Mouse (Mus musculus) ES-E14 (cell line): Measurements from ENCODE around the gene Dohh. TPM values are rescaled to one million over a fixed set of nuclear protein-coding genes. Genes with fewer than 3 reads are reported as not detected.

Experiments
- DNase-seq: peaks from one replicate; pipeline ENCODE4 v3.0.0-alpha.2; 2013; ENCODE audit warnings: low read depth, low spot score
- H3K27ac ChIP-seq: 2 replicates; pipeline ENCODE4 v1.5.1; 2012; ENCODE audit warnings: low read depth, mild to moderate bottlenecking, low read length, moderate library complexity, mixed read lengths; ENCODE audit not compliant: poor library complexity, insufficient read depth, severe bottlenecking
- H3K36me3 ChIP-seq: 2 replicates; pipeline ENCODE4 v1.6.1; 2012; ENCODE audit warnings: mild to moderate bottlenecking, low read length, moderate library complexity, mixed read lengths; ENCODE audit not compliant: control insufficient read depth, poor library complexity, insufficient read depth, severe bottlenecking
- H3K4me1 ChIP-seq, 2 experiments: fragments of 150-350 bp in 1 of 2; sonication (generic) in 1 of 2; 2 replicates each; pipeline ENCODE4 v1.6.1; 2012; ENCODE audit warnings: low read length in 2 of 2, mild to moderate bottlenecking in 1 of 2, mixed read lengths in 1 of 2; ENCODE audit not compliant: control insufficient read depth in 2 of 2, insufficient read depth in 2 of 2, poor library complexity in 1 of 2
- H3K4me3 ChIP-seq, 2 experiments: fragments of 150-350 bp in 1 of 2; sonication (generic) in 1 of 2; 2 replicates each; pipeline ENCODE4 v1.5.1; 2012; ENCODE audit warnings: low read length in 2 of 2, low read depth in 1 of 2, mild to moderate bottlenecking in 1 of 2, mixed read lengths in 1 of 2; ENCODE audit not compliant: insufficient read depth in 1 of 2, poor library complexity in 1 of 2, severe bottlenecking in 1 of 2
- H3K9ac ChIP-seq: 2 replicates; pipeline ENCODE4 v1.6.1; 2012; ENCODE audit warnings: low read depth, mild to moderate bottlenecking, low read length, mixed read lengths; ENCODE audit not compliant: poor library complexity, insufficient read depth, severe bottlenecking
- H3K9me3 ChIP-seq: fragments of 150-350 bp; sonication (generic); 2 replicates; pipeline ENCODE4 v1.6.1; 2012; ENCODE audit warnings: low read depth, mild to moderate bottlenecking, low read length; ENCODE audit not compliant: control insufficient read depth, insufficient read depth
- CHD2 ChIP-seq: IDR thresholded peaks from 2 replicates; pipeline ENCODE4 v1.6.1; 2014; ENCODE audit warnings: mild to moderate bottlenecking, low read depth, low read length, inconsistent platforms
- HCFC1 ChIP-seq: IDR thresholded peaks from 2 replicates; pipeline ENCODE4 v1.6.1; 2012; ENCODE audit warnings: low read length, inconsistent platforms, borderline replicate concordance; ENCODE audit not compliant: insufficient read depth
- MAFK ChIP-seq: IDR thresholded peaks from 2 replicates; pipeline ENCODE4 v1.6.1; 2014; ENCODE audit warnings: mild to moderate bottlenecking, low read depth, low read length, inconsistent platforms; ENCODE audit not compliant: insufficient read depth
- ZC3H11A ChIP-seq: IDR thresholded peaks from 2 replicates; pipeline ENCODE4 v1.6.1; 2012; ENCODE audit warnings: low read depth, mild to moderate bottlenecking, inconsistent platforms, low read length, borderline replicate concordance
- ZNF384 ChIP-seq: IDR thresholded peaks from 2 replicates; pipeline ENCODE4 v1.6.1; 2012; ENCODE audit warnings: low read depth, low read length, inconsistent platforms
- in situ Hi-C, 2 experiments: fragments of 600-800 bp; cut with MboI; formaldehyde crosslinking; loops; one replicate each; pipeline ENCODE4 v1.15.1; 2025; ENCODE audit warnings: low sequenced_read_pairs in 2 of 2, inconsistent platforms in 1 of 2; ENCODE audit not compliant: unreplicated experiment in 2 of 2
- total RNA-seq: library from RNA; depleted of rRNA; stranded (reverse); fragments of 300-350 nt; gene quantifications from 2 replicates; pipeline ENCODE4 v1.2.3, GENCODE M21; 2012

Gene Dohh
- total RNA-seq, 1 experiment: 168 TPM

DNA sequence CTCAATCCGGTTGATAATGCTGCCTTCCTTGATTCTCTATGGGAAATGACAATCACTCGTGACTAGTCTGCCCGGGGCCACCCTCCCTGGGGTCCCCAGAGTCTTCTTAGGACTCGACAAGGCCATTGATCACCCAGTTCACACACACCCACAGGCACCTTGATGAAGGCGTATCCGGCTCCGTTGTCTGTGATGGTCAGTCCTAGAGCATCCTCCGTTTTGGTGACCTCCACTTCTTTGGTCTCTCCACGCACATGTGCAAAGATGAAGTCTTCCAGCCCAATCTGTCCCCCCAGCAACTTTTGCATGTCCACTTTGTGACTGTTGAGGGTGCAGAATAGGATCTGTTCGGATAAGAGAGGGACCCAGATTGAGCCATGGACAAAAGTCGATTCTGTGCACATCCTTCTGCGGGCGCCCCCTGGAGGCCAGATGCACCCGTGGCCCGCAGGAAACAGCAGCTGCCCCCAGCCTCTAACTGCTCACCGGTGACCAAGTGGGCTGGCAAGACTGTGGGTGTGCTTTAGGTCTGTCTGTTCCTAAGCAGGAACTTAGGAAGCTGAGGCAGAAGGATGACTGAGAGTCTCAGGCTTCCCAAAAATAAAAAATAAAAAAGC, 42.8 kb upstream of the Dohh start:
- TF ChIP-seq ZC3H11A: no peak
- TF ChIP-seq ZNF384: no peak
- no peak for TF ChIP-seq CHD2
- no peak for TF ChIP-seq MAFK
- no peak for TF ChIP-seq HCFC1
- Histone ChIP-seq H3K27ac (peak overlapping the region; percentile 26; the same call in 1 of the 2 replicates), H3K36me3 (no peaks in the 10 kb centered on the region), H3K4me3 (no peak overlapping the region), H3K9ac (no peak overlapping the region), H3K9me3 (no peaks in the 10 kb centered on the region), H3K4me1 (peaks cover 0 to 18% of the 10 kb centered on the region in 2 experiments; a peak in 2 of 4 replicates)
- in situ Hi-C loops: no loop called here
- no peak for DNase-seq

- Histone ChIP-seq H3K27ac (no peak within 1 kb of the TSS), H3K9ac (peak within 1 kb of the TSS; percentile 42), H3K4me1 (peaks cover 0 to 16% of the 10 kb centered on the region in 2 experiments; a peak in 2 of 4 replicates), H3K36me3 (no peaks in the 10 kb centered on the region), H3K4me3 (peak within 1 kb of the TSS; percentile 31 to 64; a peak in 3 of 4 replicates), H3K9me3 (no peaks in the 10 kb centered on the region)
- no peak for DNase-seq
- TF ChIP-seq HCFC1 (no peak), ZC3H11A (no peak), MAFK (no peak), ZNF384 (no peak), CHD2 (no peak)
- in situ Hi-C loops: no loop called here
These were observed 41.3 kb upstream of the Dohh start, which contains the start of gene Gipc3 for GRCm38 (mm10) chr10:81342686-81343505. Gene Gipc3, minus strand, starts transcription at chr10:81343266.

DNA sequence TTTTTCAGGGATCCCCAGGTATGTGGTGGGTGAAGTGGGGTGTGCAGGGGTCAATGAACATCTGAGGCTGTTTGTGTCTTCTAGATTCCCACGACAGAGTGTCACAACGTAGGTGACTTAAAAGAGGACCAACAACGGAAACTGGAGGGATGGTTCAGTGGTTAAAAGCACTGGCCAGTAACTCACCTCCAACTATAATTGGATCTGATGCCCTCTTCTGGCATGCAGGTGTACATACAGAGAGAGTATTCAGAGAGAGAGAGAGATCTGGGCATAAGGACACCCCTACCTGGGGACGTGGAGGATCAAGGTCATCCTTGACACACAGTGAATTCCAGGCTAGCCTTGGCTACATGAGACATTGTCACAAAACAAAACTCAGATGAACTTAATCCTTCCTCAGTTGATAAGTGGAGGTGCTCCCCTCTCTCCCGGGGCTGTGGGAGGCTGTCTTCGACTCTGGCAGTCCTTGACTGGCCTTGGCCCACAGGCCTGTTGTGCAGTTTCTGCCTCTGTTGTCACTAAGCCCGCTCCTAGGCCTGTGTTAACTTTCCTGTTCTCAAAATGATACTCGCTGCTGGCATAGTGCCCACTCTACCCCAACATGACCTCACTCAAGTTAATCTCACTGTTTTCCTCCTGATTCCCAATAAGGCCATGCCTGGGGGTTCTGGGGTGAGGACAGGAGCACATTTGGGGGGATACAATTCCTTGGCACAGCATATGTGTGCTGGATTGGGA, 39.6 kb upstream of the Dohh start:
- peaks cover 3 to 21% of the 10 kb centered on the region in 2 experiments; a peak in 3 of 4 replicates for H3K4me1 ChIP-seq
- no peaks in the 10 kb centered on the region for H3K9me3 ChIP-seq
- in situ Hi-C loops: no loop called here
- no peak overlapping the region for H3K27ac ChIP-seq
- DNase-seq: no peak
- H3K4me3 ChIP-seq: no peak overlapping the region
- H3K9ac ChIP-seq: no peak overlapping the region
- no peaks in the 10 kb centered on the region for H3K36me3 ChIP-seq
- TF ChIP-seq ZC3H11A (no peak), CHD2 (no peak), MAFK (no peak), ZNF384 (no peak), HCFC1 (no peak)

DNA sequence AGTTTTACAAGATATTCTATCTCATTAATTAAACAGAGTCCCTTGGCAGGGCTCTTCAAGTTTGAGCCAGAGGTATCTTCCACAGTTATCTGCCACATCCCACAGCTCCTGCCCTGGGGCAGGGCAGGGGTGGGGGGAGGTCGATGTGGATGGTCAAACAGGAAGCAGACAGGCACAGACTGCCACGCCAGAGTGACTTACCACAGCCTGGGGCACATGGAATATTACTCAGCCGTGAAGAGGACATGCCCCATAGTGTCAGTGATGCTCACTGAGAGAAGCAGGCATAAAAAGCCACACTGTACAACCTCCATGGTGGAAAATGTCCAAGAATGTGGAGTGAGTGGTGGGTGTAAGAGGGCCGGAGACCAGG, 39.1 kb upstream of the Dohh start:
- H3K4me3 ChIP-seq: no peak overlapping the region
- no peak overlapping the region for H3K9ac ChIP-seq
- H3K27ac ChIP-seq: no peak overlapping the region
- no peaks in the 10 kb centered on the region for H3K36me3 ChIP-seq
- TF ChIP-seq HCFC1 (no peak), ZC3H11A (no peak), MAFK (no peak), CHD2 (no peak), ZNF384 (no peak)
- no peak for DNase-seq
- peaks cover 4 to 18% of the 10 kb centered on the region in 2 experiments; a peak in 3 of 4 replicates for H3K4me1 ChIP-seq
- H3K9me3 ChIP-seq: no peaks in the 10 kb centered on the region
- in situ Hi-C loops: no loop called here
